Mouse (Mus musculus): ENCODE measurements around the gene Bnip1. TPM values are rescaled to one million over a fixed set of nuclear protein-coding genes. Genes with fewer than 3 reads are reported as not detected.

Gene Bnip1
- polyA plus RNA-seq, 1 experiment from 2014 or later = 54.1 TPM

DNA sequence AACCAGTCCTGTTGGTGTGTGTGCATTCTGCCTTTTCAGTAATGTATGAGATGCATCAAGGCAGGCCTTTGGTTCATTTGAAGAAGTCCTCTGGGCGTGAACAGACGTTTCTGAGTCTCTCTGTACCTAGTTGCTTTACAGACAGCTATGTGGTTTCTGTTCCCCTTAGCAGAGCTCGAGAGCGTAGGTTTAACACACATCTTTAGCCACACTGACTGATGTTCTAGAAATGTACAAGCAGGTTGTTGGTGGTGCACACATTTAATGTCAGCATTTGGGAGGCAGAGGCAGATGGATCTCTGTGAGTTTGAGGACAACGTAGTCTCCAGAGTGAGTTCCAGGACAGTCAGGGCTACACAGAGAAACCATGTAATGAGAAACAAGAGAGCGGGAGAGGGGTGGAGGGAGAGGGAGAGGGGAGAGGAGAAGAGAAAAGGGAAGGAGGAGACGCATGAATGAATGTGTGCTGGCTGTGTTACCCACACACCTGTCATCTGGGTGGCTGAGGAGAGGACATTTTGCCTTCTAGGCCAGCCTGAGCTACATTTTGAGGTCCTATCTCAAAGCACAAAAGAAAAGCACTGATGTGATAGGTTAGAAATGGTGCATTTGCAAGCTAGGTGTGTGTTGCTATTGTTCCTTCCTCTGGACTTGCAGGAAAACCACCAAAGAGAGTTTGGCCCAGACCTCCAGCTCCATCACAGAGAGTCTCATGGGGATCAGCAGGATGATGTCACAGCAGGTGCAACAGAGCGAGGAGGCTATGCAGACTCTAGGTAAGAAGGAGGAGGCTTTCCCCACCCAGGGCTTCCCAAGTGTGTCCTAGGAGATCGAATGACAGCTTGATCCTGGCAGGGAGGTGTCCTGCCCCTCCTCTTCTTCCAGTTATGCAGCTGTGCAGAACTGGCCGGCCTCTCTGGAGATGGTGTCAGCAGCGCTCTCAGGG lies 9.7 kb downstream of the Bnip1 start:
- H3K27me3 ChIP-seq (ENCODE audit: control insufficient read depth, insufficient read depth, low read length) = no peaks in the 10 kb centered on the region
- peaks cover 13% of the 10 kb centered on the region for H3K36me3 ChIP-seq (ENCODE audit: control insufficient read depth, insufficient read depth, low read length)
- no peak overlapping the region for H3K27ac ChIP-seq (ENCODE audit: low read depth, low read length)
- DNase-seq (ENCODE audit: low spot score, missing footprints) = no peak
- 93% methylated on average over 11 of the region's 11 CpGs for WGBS
- H3K4me3 ChIP-seq (ENCODE audit: low read depth, low read length) = no peak overlapping the region
- H3K9ac ChIP-seq (ENCODE audit: low read length) = no peak overlapping the region
- H3K4me1 ChIP-seq (ENCODE audit: control insufficient read depth, insufficient read depth, low read length) = no peaks in the 10 kb centered on the region
- no peak overlapping the region for H3K4me2 ChIP-seq
- no peaks in the 10 kb centered on the region for H3K9me3 ChIP-seq (ENCODE audit: control insufficient read depth, low read length)
- no peak for ATAC-seq (ENCODE audit: low FRiP score)

DNA sequence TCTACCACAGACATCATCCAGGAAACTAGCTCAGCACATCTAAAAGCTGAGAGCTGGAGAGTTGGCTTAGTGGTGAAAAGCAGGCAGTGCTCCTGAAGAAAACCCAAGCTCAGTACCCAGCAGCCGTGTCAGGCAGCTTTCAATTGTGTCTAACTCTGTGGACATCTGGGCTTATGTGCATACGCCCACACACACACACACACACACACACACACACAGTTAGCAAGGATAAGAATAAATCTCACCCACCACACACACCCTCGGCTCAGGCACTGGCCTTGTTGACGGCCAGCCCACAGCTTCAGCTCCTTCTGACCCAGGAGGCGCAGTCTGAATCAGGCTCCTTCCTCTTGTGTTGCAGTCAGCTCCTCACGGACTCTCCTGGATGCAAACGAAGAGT lies 10.7 kb downstream of the Bnip1 start:
- ATAC-seq (ENCODE audit: low FRiP score) (no peak), DNase-seq (ENCODE audit: low spot score, missing footprints) (no peak)
- H3K4me3 ChIP-seq (ENCODE audit: low read depth, low read length) = no peak overlapping the region
- no peak overlapping the region for H3K9ac ChIP-seq (ENCODE audit: low read length)
- no peaks in the 10 kb centered on the region for H3K4me1 ChIP-seq (ENCODE audit: control insufficient read depth, insufficient read depth, low read length)
- no peaks in the 10 kb centered on the region for H3K27me3 ChIP-seq (ENCODE audit: control insufficient read depth, insufficient read depth, low read length)
- H3K27ac ChIP-seq (ENCODE audit: low read depth, low read length) = no peak overlapping the region
- no peaks in the 10 kb centered on the region for H3K9me3 ChIP-seq (ENCODE audit: control insufficient read depth, low read length)
- H3K4me2 ChIP-seq = no peak overlapping the region
- 85% methylated on average over 7 of the region's 7 CpGs for WGBS
- peaks cover 10% of the 10 kb centered on the region for H3K36me3 ChIP-seq (ENCODE audit: control insufficient read depth, insufficient read depth, low read length)

DNA sequence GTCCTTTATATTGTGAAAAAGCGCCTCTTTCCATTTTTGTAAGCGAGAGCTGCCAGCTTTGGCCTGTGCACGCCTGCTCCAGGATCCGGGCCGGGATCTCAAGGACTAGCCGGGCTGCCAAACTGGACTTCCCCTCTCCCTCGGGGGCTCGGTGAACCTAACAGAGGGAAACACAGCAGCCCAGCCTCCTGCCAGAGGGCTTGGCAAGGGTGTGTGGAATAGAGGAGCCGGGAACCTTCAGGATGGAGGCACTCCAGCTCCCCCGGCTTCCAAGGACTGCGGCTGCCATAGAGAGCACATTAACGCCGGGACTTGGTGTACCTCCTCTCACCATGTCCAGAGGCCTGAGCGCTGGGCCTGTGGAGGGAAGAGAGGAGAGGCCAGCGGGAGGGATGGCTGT lies 11.2 kb downstream of the Bnip1 start:
- ATAC-seq (ENCODE audit: low FRiP score) = no peak
- Histone ChIP-seq H3K9me3 (ENCODE audit: control insufficient read depth, low read length) (no peaks in the 10 kb centered on the region), H3K27ac (ENCODE audit: low read depth, low read length) (no peak overlapping the region), H3K4me3 (ENCODE audit: low read depth, low read length) (no peak overlapping the region), H3K4me2 (no peak overlapping the region), H3K27me3 (ENCODE audit: control insufficient read depth, insufficient read depth, low read length) (no peaks in the 10 kb centered on the region), H3K4me1 (ENCODE audit: control insufficient read depth, insufficient read depth, low read length) (no peaks in the 10 kb centered on the region), H3K9ac (ENCODE audit: low read length) (no peak overlapping the region), H3K36me3 (ENCODE audit: control insufficient read depth, insufficient read depth, low read length) (peaks cover 10% of the 10 kb centered on the region; the same call in 1 of the 2 replicates)
- 89% methylated on average over 15 of the region's 15 CpGs for WGBS
- no peak for DNase-seq (ENCODE audit: low spot score, missing footprints)

DNA sequence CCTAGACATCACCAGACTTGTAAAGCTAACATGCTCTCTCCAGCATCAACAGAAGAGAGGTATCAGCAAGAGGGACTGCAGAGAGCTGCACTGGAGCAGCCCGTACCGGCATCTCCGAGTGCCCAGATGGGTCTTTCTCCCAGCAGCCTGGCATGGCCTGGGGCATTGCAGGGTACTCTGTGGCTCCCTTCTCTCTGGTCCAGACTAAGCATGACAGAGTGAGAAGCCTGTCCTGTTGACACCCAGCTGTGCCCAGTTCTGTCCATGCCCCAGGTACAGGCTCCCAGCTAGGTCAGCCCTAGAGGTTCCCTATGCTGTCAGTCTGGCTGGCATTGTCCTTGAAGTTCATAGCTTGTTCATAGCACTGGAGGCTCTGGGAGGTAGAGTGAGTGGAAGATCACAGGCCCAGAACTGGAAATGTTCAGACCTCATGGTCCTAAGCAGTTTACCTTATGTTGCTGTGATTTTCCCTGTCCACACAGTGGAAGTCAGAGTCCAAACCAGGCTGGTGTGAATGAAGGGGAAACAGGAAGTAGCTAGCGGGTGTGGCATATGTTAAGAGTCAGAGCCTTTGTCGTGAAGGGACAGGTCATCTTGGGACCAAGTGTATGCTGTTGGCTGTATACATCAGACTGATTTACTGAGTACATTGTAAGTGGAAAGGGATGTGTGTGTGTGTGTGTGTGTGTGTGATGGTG lies 12.4 kb downstream of the Bnip1 start:
- Histone ChIP-seq H3K4me2 (no peak overlapping the region), H3K27me3 (ENCODE audit: control insufficient read depth, insufficient read depth, low read length) (no peaks in the 10 kb centered on the region), H3K9ac (ENCODE audit: low read length) (no peak overlapping the region), H3K4me1 (ENCODE audit: control insufficient read depth, insufficient read depth, low read length) (no peaks in the 10 kb centered on the region), H3K9me3 (ENCODE audit: control insufficient read depth, low read length) (no peaks in the 10 kb centered on the region), H3K4me3 (ENCODE audit: low read depth, low read length) (no peak overlapping the region), H3K27ac (ENCODE audit: low read depth, low read length) (no peak overlapping the region), H3K36me3 (ENCODE audit: control insufficient read depth, insufficient read depth, low read length) (peaks cover 10% of the 10 kb centered on the region; the same call in 1 of the 2 replicates)
- ATAC-seq (ENCODE audit: low FRiP score) (no peak), DNase-seq (ENCODE audit: low spot score, missing footprints) (no peak)
- whole genome bisulfite sequencing = 85% methylated on average over 5 of the region's 5 CpGs

DNA sequence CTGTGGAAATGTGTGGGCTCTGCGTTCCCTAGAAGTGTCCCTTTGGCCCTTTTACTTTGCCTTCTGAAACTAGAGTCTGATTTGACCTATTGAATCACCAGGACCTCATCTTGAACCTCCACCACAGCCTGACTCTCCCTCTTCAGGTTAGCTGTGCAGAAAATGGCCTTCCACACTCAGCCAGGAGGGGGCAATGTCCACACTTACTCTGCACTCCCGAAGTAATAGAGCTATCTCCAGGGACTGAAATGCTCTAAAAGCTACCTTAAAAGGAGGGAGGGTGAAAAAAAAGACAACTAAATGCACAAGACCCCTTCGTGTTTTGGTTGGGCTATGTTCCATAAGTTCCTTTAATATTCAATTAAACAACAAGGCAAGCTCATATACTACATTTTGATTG lies 13.9 kb downstream of the Bnip1 start:
- Histone ChIP-seq H3K36me3 (ENCODE audit: control insufficient read depth, insufficient read depth, low read length) (peaks cover 8% of the 10 kb centered on the region; the same call in 1 of the 2 replicates), H3K27me3 (ENCODE audit: control insufficient read depth, insufficient read depth, low read length) (no peaks in the 10 kb centered on the region), H3K27ac (ENCODE audit: low read depth, low read length) (no peak overlapping the region), H3K4me1 (ENCODE audit: control insufficient read depth, insufficient read depth, low read length) (no peaks in the 10 kb centered on the region), H3K4me2 (no peak overlapping the region), H3K9me3 (ENCODE audit: control insufficient read depth, low read length) (no peaks in the 10 kb centered on the region), H3K9ac (ENCODE audit: low read length) (no peak overlapping the region), H3K4me3 (ENCODE audit: low read depth, low read length) (no peak overlapping the region)
- ATAC-seq (ENCODE audit: low FRiP score) = no peak
- 20% methylated on average over 3 of the region's 3 CpGs for WGBS
- DNase-seq (ENCODE audit: low spot score, missing footprints) = peak; percentile 86

- H3K9ac ChIP-seq (ENCODE audit: low read length) = no peak overlapping the region
- DNase-seq (ENCODE audit: low spot score, missing footprints) = no peak
- no peaks in the 10 kb centered on the region for H3K9me3 ChIP-seq (ENCODE audit: control insufficient read depth, low read length)
- H3K4me1 ChIP-seq (ENCODE audit: control insufficient read depth, insufficient read depth, low read length) = no peaks in the 10 kb centered on the region
- H3K36me3 ChIP-seq (ENCODE audit: control insufficient read depth, insufficient read depth, low read length) = peaks cover 8% of the 10 kb centered on the region; the same call in 1 of the 2 replicates
- ATAC-seq (ENCODE audit: low FRiP score) = no peak
- no peaks in the 10 kb centered on the region for H3K27me3 ChIP-seq (ENCODE audit: control insufficient read depth, insufficient read depth, low read length)
- H3K4me2 ChIP-seq = no peak overlapping the region
- WGBS = 74% methylated on average over 7 of the region's 7 CpGs
- H3K27ac ChIP-seq (ENCODE audit: low read depth, low read length) = no peak overlapping the region
- H3K4me3 ChIP-seq (ENCODE audit: low read depth, low read length) = no peak overlapping the region
Measured at GRCm38 (mm10) chr17:26795386-26795785, 14.5 kb downstream of the Bnip1 start.

- Histone ChIP-seq H3K4me2 (no peak overlapping the region), H3K4me3 (ENCODE audit: low read depth, low read length) (no peak overlapping the region), H3K9ac (ENCODE audit: low read length) (no peak overlapping the region), H3K27me3 (ENCODE audit: control insufficient read depth, insufficient read depth, low read length) (no peaks in the 10 kb centered on the region), H3K4me1 (ENCODE audit: control insufficient read depth, insufficient read depth, low read length) (no peaks in the 10 kb centered on the region), H3K9me3 (ENCODE audit: control insufficient read depth, low read length) (no peaks in the 10 kb centered on the region), H3K36me3 (ENCODE audit: control insufficient read depth, insufficient read depth, low read length) (no peaks in the 10 kb centered on the region), H3K27ac (ENCODE audit: low read depth, low read length) (no peak overlapping the region)
- DNase-seq (ENCODE audit: low spot score, missing footprints) (no peak), ATAC-seq (ENCODE audit: low FRiP score) (no peak)
- WGBS = 78% methylated on average over 6 of the region's 6 CpGs
Measured at GRCm38 (mm10) chr17:26797379-26798128, 16.7 kb downstream of the Bnip1 start.

- no peak for ATAC-seq (ENCODE audit: low FRiP score)
- Histone ChIP-seq H3K4me1 (ENCODE audit: control insufficient read depth, insufficient read depth, low read length) (no peaks in the 10 kb centered on the region), H3K27ac (ENCODE audit: low read depth, low read length) (no peak overlapping the region), H3K9me3 (ENCODE audit: control insufficient read depth, low read length) (no peaks in the 10 kb centered on the region), H3K9ac (ENCODE audit: low read length) (no peak overlapping the region), H3K27me3 (ENCODE audit: control insufficient read depth, insufficient read depth, low read length) (no peaks in the 10 kb centered on the region), H3K4me2 (no peak overlapping the region), H3K36me3 (ENCODE audit: control insufficient read depth, insufficient read depth, low read length) (no peaks in the 10 kb centered on the region), H3K4me3 (ENCODE audit: low read depth, low read length) (no peak overlapping the region)
- DNase-seq (ENCODE audit: low spot score, missing footprints) = no peak
- 86% methylated on average over 3 of the region's 3 CpGs for WGBS
Measured at GRCm38 (mm10) chr17:26802886-26803285, 22.0 kb downstream of the Bnip1 start.
